Mouse (Mus musculus): Measurements from ENCODE around the gene Gm21974. TPM values are rescaled to one million over a fixed set of nuclear protein-coding genes. Genes with fewer than 3 reads are reported as not detected.
"Not testable (repeated sequence)": the region's sequence is repeated elsewhere in the genome, so short reads cannot be mapped to it uniquely, and the experiment has no call there.

Gm21974 gene
- polyA plus RNA-seq, 1 experiment from 2014 or later = not detected

- Histone ChIP-seq H3K4me1 (ENCODE audit: control insufficient read depth, insufficient read depth, low read length) (no peaks in the 10 kb centered on the region), H3K9me3 (replicated peaks; ENCODE audit: control insufficient read depth, low read length) (no peaks in the 10 kb centered on the region), H3K27ac (ENCODE audit: low read length) (no peak overlapping the region), H3K27me3 (ENCODE audit: control insufficient read depth, insufficient read depth, low read length) (no peaks in the 10 kb centered on the region), H3K4me2 (ENCODE audit: low read depth, low read length) (no peak overlapping the region), H3K4me3 (replicated peaks; ENCODE audit: low read length) (no peak overlapping the region), H3K9ac (ENCODE audit: low read length) (no peak overlapping the region), H3K36me3 (ENCODE audit: control insufficient read depth, insufficient read depth, low read length) (no peaks in the 10 kb centered on the region)
- ATAC-seq (ENCODE audit: insufficient read depth, low FRiP score) = peak; percentile 10; the same call in 1 of the 2 replicates
- 69% methylated on average over 6 of the region's 6 CpGs for WGBS
These were observed 45.0 kb downstream of the Gm21974 start for GRCm38 (mm10) chr7:127849973-127850875.

GRCm38 (mm10) chr7:127842001-127842718, 53.1 kb downstream of the Gm21974 start:
- H3K4me1 ChIP-seq (ENCODE audit: control insufficient read depth, insufficient read depth, low read length) = 0 out of 2 replicates have a peak, but pooled peaks cover 3% of the 10 kb centered on the region
- H3K27me3 ChIP-seq (ENCODE audit: control insufficient read depth, insufficient read depth, low read length) = no peaks in the 10 kb centered on the region
- H3K27ac ChIP-seq (ENCODE audit: low read length) = peak overlapping the region; percentile 95
- peak overlapping the region; percentile 89 for H3K9ac ChIP-seq (ENCODE audit: low read length)
- peak overlapping the region; percentile 93 for H3K4me2 ChIP-seq (ENCODE audit: low read depth, low read length)
- H3K9me3 ChIP-seq (replicated peaks; ENCODE audit: control insufficient read depth, low read length) = no peaks in the 10 kb centered on the region
- H3K4me3 ChIP-seq (replicated peaks; ENCODE audit: low read length) = peak overlapping the region; percentile 93
- WGBS = under 1% methylated on average over 40 of the region's 40 CpGs
- peak; percentile 71 for ATAC-seq (ENCODE audit: insufficient read depth, low FRiP score)
- no peaks in the 10 kb centered on the region; the same call in 1 of the 2 replicates for H3K36me3 ChIP-seq (ENCODE audit: control insufficient read depth, insufficient read depth, low read length)

DNA sequence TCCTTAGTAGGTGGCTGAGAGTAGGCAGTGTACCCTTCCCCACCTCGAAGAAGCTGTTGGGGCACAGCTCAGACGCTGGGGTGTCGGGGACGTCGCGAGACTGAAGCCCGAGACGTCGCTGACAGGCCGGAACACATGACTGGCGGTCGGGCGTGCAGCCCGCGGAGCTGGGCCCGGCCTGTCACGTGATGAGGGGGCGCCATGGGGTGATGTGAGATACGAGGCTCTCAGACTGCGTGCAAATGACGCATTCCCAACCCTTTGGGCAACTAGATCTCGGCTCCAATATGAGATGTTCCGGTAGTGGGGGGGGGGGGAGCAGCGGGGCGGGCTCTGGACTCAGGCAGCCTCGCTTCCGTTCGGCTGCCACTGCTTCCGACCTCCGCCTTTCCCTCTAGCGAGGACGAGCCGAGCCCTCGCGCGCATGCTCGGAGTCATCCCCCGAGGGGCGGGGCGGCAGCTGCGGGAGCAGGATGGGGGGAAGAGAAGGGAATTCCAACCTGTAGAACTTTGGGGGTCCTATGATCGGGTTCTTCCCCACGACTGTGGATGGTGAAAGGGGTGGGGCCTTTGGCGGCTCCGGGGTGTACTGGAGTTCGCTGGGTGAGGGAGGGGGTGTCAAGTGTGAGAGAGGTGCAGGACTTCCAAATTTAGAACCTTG, 53.8 kb downstream of the Gm21974 start:
- Histone ChIP-seq H3K9ac (ENCODE audit: low read length) (peak overlapping the region; percentile 89), H3K27ac (ENCODE audit: low read length) (peak overlapping the region; percentile 95), H3K36me3 (ENCODE audit: control insufficient read depth, insufficient read depth, low read length) (no peaks in the 10 kb centered on the region; the same call in 1 of the 2 replicates), H3K4me1 (ENCODE audit: control insufficient read depth, insufficient read depth, low read length) (0 out of 2 replicates have a peak, but pooled peaks cover 3% of the 10 kb centered on the region), H3K27me3 (ENCODE audit: control insufficient read depth, insufficient read depth, low read length) (no peaks in the 10 kb centered on the region), H3K4me3 (replicated peaks; ENCODE audit: low read length) (peak overlapping the region; percentile 93), H3K4me2 (ENCODE audit: low read depth, low read length) (peak overlapping the region; percentile 93), H3K9me3 (replicated peaks; ENCODE audit: control insufficient read depth, low read length) (no peaks in the 10 kb centered on the region)
- peak; percentile 92 for ATAC-seq (ENCODE audit: insufficient read depth, low FRiP score)
- under 1% methylated on average over 45 of the region's 46 CpGs for WGBS

DNA sequence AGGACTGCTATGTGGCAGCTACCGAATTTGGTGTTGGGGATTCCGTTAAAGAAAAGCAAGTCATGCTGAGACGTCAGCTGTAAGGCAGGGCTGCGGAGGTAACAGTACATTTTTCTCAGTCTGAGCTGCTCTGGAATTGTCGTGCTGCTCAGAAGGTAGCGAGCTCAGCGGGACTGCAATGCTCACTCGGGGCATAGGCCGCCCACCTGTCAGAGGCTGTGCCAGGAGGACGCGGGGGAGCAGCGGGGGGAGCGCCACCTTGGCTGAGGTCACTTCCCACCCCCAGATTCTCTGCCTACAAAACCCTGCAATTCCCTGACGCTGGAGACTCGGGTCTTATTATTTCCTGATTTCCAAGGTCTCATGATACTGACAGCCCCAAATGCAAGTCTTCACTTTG, 54.4 kb downstream of the Gm21974 start:
- H3K27me3 ChIP-seq (ENCODE audit: control insufficient read depth, insufficient read depth, low read length) = no peaks in the 10 kb centered on the region
- peak overlapping the region; percentile 95 for H3K27ac ChIP-seq (ENCODE audit: low read length)
- no peaks in the 10 kb centered on the region for H3K9me3 ChIP-seq (replicated peaks; ENCODE audit: control insufficient read depth, low read length)
- no peaks in the 10 kb centered on the region; the same call in 1 of the 2 replicates for H3K36me3 ChIP-seq (ENCODE audit: control insufficient read depth, insufficient read depth, low read length)
- H3K9ac ChIP-seq (ENCODE audit: low read length) = peak overlapping the region; percentile 89
- 2% methylated on average over 15 of the region's 15 CpGs for WGBS
- peak overlapping the region; percentile 93 for H3K4me3 ChIP-seq (replicated peaks; ENCODE audit: low read length)
- H3K4me1 ChIP-seq (ENCODE audit: control insufficient read depth, insufficient read depth, low read length) = 0 out of 2 replicates have a peak, but pooled peaks cover 3% of the 10 kb centered on the region
- ATAC-seq (ENCODE audit: insufficient read depth, low FRiP score) = peak; percentile 6; the same call in 1 of the 2 replicates
- peak overlapping the region; percentile 93 for H3K4me2 ChIP-seq (ENCODE audit: low read depth, low read length)

DNA sequence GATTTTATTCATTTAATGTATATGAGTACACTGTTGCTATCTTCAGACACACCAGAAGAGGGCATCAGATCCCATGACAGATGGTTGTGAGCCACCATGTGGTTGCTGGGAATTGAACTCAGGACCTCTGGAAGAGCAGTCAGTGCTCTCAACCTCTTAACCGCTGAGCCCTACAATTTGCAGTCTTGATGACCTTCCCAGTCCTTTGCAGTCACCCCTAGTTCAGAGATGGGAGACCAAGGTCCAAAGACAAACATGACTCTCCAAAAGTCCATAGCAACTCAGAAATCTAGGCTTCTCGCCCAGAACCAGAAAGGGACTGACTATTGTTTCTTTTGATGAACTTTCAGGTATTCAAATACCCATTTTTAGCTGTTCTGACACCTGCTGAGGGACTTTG, 55.2 kb downstream of the Gm21974 start:
- not testable (repeated sequence) for ATAC-seq (ENCODE audit: insufficient read depth, low FRiP score)

GRCm38 (mm10) chr7:127837878-127838277, 57.4 kb downstream of the Gm21974 start:
- H3K4me1 ChIP-seq (ENCODE audit: control insufficient read depth, insufficient read depth, low read length); H3K9ac ChIP-seq (ENCODE audit: low read length); ATAC-seq (ENCODE audit: insufficient read depth, low FRiP score); H3K27ac ChIP-seq (ENCODE audit: low read length); H3K9me3 ChIP-seq (replicated peaks; ENCODE audit: control insufficient read depth, low read length); H3K4me3 ChIP-seq (replicated peaks; ENCODE audit: low read length); H3K27me3 ChIP-seq (ENCODE audit: control insufficient read depth, insufficient read depth, low read length); H3K4me2 ChIP-seq (ENCODE audit: low read depth, low read length); H3K36me3 ChIP-seq (ENCODE audit: control insufficient read depth, insufficient read depth, low read length): not testable (repeated sequence)
- 73% methylated on average over 4 of the region's 4 CpGs for WGBS

More for the DNA sequence above, 55.2 kb downstream of the Gm21974 start:
- H3K27me3 ChIP-seq (ENCODE audit: control insufficient read depth, insufficient read depth, low read length); H3K4me1 ChIP-seq (ENCODE audit: control insufficient read depth, insufficient read depth, low read length); H3K4me3 ChIP-seq (replicated peaks; ENCODE audit: low read length); H3K27ac ChIP-seq (ENCODE audit: low read length); H3K9ac ChIP-seq (ENCODE audit: low read length); H3K4me2 ChIP-seq (ENCODE audit: low read depth, low read length); H3K36me3 ChIP-seq (ENCODE audit: control insufficient read depth, insufficient read depth, low read length); H3K9me3 ChIP-seq (replicated peaks; ENCODE audit: control insufficient read depth, low read length): not testable (repeated sequence)
- WGBS = 79% methylated on average over 2 of the region's 2 CpGs

- H3K27me3 ChIP-seq (ENCODE audit: control insufficient read depth, insufficient read depth, low read length) = no peaks in the 10 kb centered on the region
These were observed 57.8 kb downstream of the Gm21974 start for GRCm38 (mm10) chr7:127837473-127837872.

More at GRCm38 (mm10) chr7:127837473-127837872, 57.8 kb downstream of the Gm21974 start:
- H3K4me3 ChIP-seq (replicated peaks; ENCODE audit: low read length) = no peak overlapping the region
- H3K9me3 ChIP-seq (replicated peaks; ENCODE audit: control insufficient read depth, low read length) = no peaks in the 10 kb centered on the region
- WGBS = 83% methylated on average over 5 of the region's 5 CpGs
- H3K4me2 ChIP-seq (ENCODE audit: low read depth, low read length) = no peak overlapping the region
- no peak overlapping the region for H3K27ac ChIP-seq (ENCODE audit: low read length)
- H3K9ac ChIP-seq (ENCODE audit: low read length) = no peak overlapping the region
- no peak for ATAC-seq (ENCODE audit: insufficient read depth, low FRiP score)
- 0 out of 2 replicates have a peak, but pooled peaks cover under 1% of the 10 kb centered on the region for H3K4me1 ChIP-seq (ENCODE audit: control insufficient read depth, insufficient read depth, low read length)
- H3K36me3 ChIP-seq (ENCODE audit: control insufficient read depth, insufficient read depth, low read length) = no peaks in the 10 kb centered on the region

Measured in stomach, embryonic 16.5 days (tissue).